Mouse (Mus musculus): ENCODE measurements around the gene Fndc3b. TPM values are rescaled to one million over a fixed set of nuclear protein-coding genes. Genes with fewer than 3 reads are reported as not detected.
"Not testable (repeated sequence)": the region's sequence is repeated elsewhere in the genome, so short reads cannot be mapped to it uniquely, and the experiment has no call there.

The Fndc3b gene
- polyA plus RNA-seq, 1 experiment: 14.2 TPM

- no peak for TF ChIP-seq POLR2A (IDR thresholded peaks at IDR 0.05; ENCODE audit: low read depth, low read length)
- TF ChIP-seq CTCF (conservative IDR thresholded peaks at IDR 0.05; ENCODE audit: insufficient read depth, insufficient read length, low read depth, low read length): no peak
- Histone ChIP-seq H3K4me3 (ENCODE audit: insufficient read depth, low read depth, low read length) (no peak overlapping the region), H3K27me3 (replicated peaks; ENCODE audit: control insufficient read depth, insufficient read depth, low read length) (no peaks in the 10 kb centered on the region), H3K27ac (ENCODE audit: insufficient read depth, low read depth, low read length) (no peak overlapping the region), H3K36me3 (ENCODE audit: control insufficient read depth, insufficient read depth, low read length) (no peaks in the 10 kb centered on the region), H3K4me1 (ENCODE audit: control insufficient read depth, insufficient read depth, low read length) (peaks cover 7% of the 10 kb centered on the region; the same call in 1 of the 2 replicates)
- WGBS: 96% methylated on average over 2 of the region's 2 CpGs
- DNase-seq: no peak
Observed at GRCm38 (mm10) chr3:27411286-27411685, 299.8 kb downstream of the Fndc3b start.

DNA sequence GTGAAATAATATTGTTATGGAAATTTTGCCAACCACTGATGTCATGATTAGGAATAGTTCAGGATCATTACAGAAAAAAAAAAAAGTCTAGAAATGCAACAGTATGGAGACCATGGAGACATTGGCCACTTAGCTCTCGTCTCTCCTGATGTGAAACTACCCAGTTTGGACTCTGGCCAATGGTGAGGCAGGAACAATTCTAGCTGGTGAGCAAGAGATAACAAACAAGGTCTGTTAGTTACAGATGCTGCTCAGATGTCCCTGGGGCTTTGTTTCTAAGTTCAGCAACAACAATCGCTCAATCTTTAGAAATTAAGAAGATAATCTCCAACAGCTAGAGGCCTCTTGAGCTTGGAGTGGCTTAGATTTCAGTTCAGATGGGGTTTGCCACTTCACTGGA, 302.5 kb downstream of the Fndc3b start:
- H3K36me3 ChIP-seq (ENCODE audit: control insufficient read depth, insufficient read depth, low read length): no peaks in the 10 kb centered on the region
- no peak overlapping the region for H3K4me3 ChIP-seq (ENCODE audit: insufficient read depth, low read depth, low read length)
- DNase-seq: no peak
- TF ChIP-seq POLR2A (IDR thresholded peaks at IDR 0.05; ENCODE audit: low read depth, low read length): no peak
- no peak for TF ChIP-seq CTCF (conservative IDR thresholded peaks at IDR 0.05; ENCODE audit: insufficient read depth, insufficient read length, low read depth, low read length)
- H3K27me3 ChIP-seq (replicated peaks; ENCODE audit: control insufficient read depth, insufficient read depth, low read length): no peaks in the 10 kb centered on the region
- H3K27ac ChIP-seq (ENCODE audit: insufficient read depth, low read depth, low read length): no peak overlapping the region
- H3K4me1 ChIP-seq (ENCODE audit: control insufficient read depth, insufficient read depth, low read length): peaks cover 7% of the 10 kb centered on the region; the same call in 1 of the 2 replicates
- 70% methylated on average over 2 of the region's 2 CpGs for WGBS

DNA sequence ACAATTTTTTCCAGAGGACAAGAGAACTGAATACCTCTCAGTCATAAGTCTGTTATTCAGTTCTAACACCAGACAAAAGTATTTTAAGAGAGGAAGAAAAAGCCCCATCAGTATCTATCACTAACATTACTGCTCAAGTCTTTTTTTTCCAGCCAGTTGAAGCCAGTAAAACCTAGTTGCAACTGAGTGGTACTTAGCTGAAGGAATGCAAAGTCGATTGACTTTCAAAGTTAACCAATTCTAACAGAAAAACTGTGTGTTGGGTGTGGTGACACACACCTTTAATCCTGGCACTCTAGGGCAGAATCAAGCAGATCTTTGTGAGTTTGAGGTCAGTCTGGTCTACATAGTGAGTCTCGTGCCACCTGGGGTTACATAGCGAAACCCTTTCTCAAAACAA, 304.7 kb downstream of the Fndc3b start:
- no peak overlapping the region for H3K27ac ChIP-seq (ENCODE audit: insufficient read depth, low read depth, low read length)

GRCm38 (mm10) chr3:27400996-27401395, 310.1 kb downstream of the Fndc3b start:
- peak; percentile 63 for DNase-seq
- H3K4me1 ChIP-seq (ENCODE audit: control insufficient read depth, insufficient read depth, low read length); H3K36me3 ChIP-seq (ENCODE audit: control insufficient read depth, insufficient read depth, low read length); H3K4me3 ChIP-seq (ENCODE audit: insufficient read depth, low read depth, low read length); H3K27me3 ChIP-seq (replicated peaks; ENCODE audit: control insufficient read depth, insufficient read depth, low read length); H3K27ac ChIP-seq (ENCODE audit: insufficient read depth, low read depth, low read length): not testable (repeated sequence)
- 82% methylated on average over 3 of the region's 3 CpGs for WGBS

More for the DNA sequence above, 304.7 kb downstream of the Fndc3b start:
- DNase-seq: no peak
- H3K27me3 ChIP-seq (replicated peaks; ENCODE audit: control insufficient read depth, insufficient read depth, low read length): no peaks in the 10 kb centered on the region
- H3K4me3 ChIP-seq (ENCODE audit: insufficient read depth, low read depth, low read length): no peak overlapping the region
- H3K36me3 ChIP-seq (ENCODE audit: control insufficient read depth, insufficient read depth, low read length): no peaks in the 10 kb centered on the region
- 73% methylated on average over 3 of the region's 3 CpGs for WGBS
- TF ChIP-seq CTCF (conservative IDR thresholded peaks at IDR 0.05; ENCODE audit: insufficient read depth, insufficient read length, low read depth, low read length) (no peak), POLR2A (IDR thresholded peaks at IDR 0.05; ENCODE audit: low read depth, low read length) (no peak)
- peaks cover 7% of the 10 kb centered on the region; the same call in 1 of the 2 replicates for H3K4me1 ChIP-seq (ENCODE audit: control insufficient read depth, insufficient read depth, low read length)

DNA sequence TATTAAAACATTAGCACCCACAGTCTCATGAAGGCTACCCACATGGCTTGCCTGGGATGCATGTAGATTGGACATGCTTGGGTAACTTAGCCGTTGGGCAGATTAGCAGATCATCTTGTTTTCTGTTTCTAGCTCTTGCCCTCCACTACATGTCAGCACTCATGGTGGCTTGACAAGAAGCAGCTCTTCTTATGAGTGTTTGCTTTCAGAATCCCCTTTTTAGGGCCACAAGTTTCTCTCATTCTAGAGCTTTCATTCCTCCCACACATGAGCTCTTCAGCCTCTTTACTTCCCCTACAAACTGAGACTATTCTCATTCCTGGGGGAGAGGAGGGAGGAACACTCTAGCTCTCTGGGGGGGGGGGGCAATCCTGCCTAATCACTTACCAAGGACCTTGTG, 321.2 kb downstream of the Fndc3b start:
- Histone ChIP-seq H3K36me3 (ENCODE audit: control insufficient read depth, insufficient read depth, low read length) (no peaks in the 10 kb centered on the region), H3K4me1 (ENCODE audit: control insufficient read depth, insufficient read depth, low read length) (no peaks in the 10 kb centered on the region), H3K27me3 (replicated peaks; ENCODE audit: control insufficient read depth, insufficient read depth, low read length) (no peaks in the 10 kb centered on the region; the same call in 1 of the 2 replicates), H3K27ac (ENCODE audit: insufficient read depth, low read depth, low read length) (no peak overlapping the region), H3K4me3 (ENCODE audit: insufficient read depth, low read depth, low read length) (no peak overlapping the region)
- WGBS: 28% methylated on average over 1 of the region's 1 CpGs
- no peak for DNase-seq
- no peak for TF ChIP-seq POLR2A (IDR thresholded peaks at IDR 0.05; ENCODE audit: low read depth, low read length)
- TF ChIP-seq CTCF (conservative IDR thresholded peaks at IDR 0.05; ENCODE audit: insufficient read depth, insufficient read length, low read depth, low read length): no peak

GRCm38 (mm10) chr3:27384836-27385235, 326.3 kb downstream of the Fndc3b start:
- Histone ChIP-seq H3K27me3 (replicated peaks; ENCODE audit: control insufficient read depth, insufficient read depth, low read length) (no peaks in the 10 kb centered on the region; the same call in 1 of the 2 replicates), H3K4me3 (ENCODE audit: insufficient read depth, low read depth, low read length) (no peak overlapping the region), H3K4me1 (ENCODE audit: control insufficient read depth, insufficient read depth, low read length) (no peaks in the 10 kb centered on the region), H3K36me3 (ENCODE audit: control insufficient read depth, insufficient read depth, low read length) (no peaks in the 10 kb centered on the region), H3K27ac (ENCODE audit: insufficient read depth, low read depth, low read length) (no peak overlapping the region)
- peak; percentile 24 for DNase-seq
- TF ChIP-seq CTCF (conservative IDR thresholded peaks at IDR 0.05; ENCODE audit: insufficient read depth, insufficient read length, low read depth, low read length): peak; percentile 36; the same call in 1 of the 2 replicates
- no peak for TF ChIP-seq POLR2A (IDR thresholded peaks at IDR 0.05; ENCODE audit: low read depth, low read length)
- 49% methylated on average over 3 of the region's 3 CpGs for WGBS

- no peak for DNase-seq
- Histone ChIP-seq H3K4me3 (ENCODE audit: insufficient read depth, low read depth, low read length) (no peak overlapping the region), H3K27me3 (replicated peaks; ENCODE audit: control insufficient read depth, insufficient read depth, low read length) (no peaks in the 10 kb centered on the region), H3K36me3 (ENCODE audit: control insufficient read depth, insufficient read depth, low read length) (no peaks in the 10 kb centered on the region), H3K27ac (ENCODE audit: insufficient read depth, low read depth, low read length) (no peak overlapping the region), H3K4me1 (ENCODE audit: control insufficient read depth, insufficient read depth, low read length) (no peaks in the 10 kb centered on the region)
- no peak for TF ChIP-seq POLR2A (IDR thresholded peaks at IDR 0.05; ENCODE audit: low read depth, low read length)
- no peak for TF ChIP-seq CTCF (conservative IDR thresholded peaks at IDR 0.05; ENCODE audit: insufficient read depth, insufficient read length, low read depth, low read length)
- 76% methylated on average over 4 of the region's 4 CpGs for WGBS
Observed at GRCm38 (mm10) chr3:27377935-27378334, 333.2 kb downstream of the Fndc3b start.

GRCm38 (mm10) chr3:27374396-27374795, 336.7 kb downstream of the Fndc3b start:
- Histone ChIP-seq H3K4me1 (ENCODE audit: control insufficient read depth, insufficient read depth, low read length) (no peaks in the 10 kb centered on the region), H3K27ac (ENCODE audit: insufficient read depth, low read depth, low read length) (no peak overlapping the region), H3K36me3 (ENCODE audit: control insufficient read depth, insufficient read depth, low read length) (no peaks in the 10 kb centered on the region), H3K4me3 (ENCODE audit: insufficient read depth, low read depth, low read length) (no peak overlapping the region), H3K27me3 (replicated peaks; ENCODE audit: control insufficient read depth, insufficient read depth, low read length) (no peaks in the 10 kb centered on the region; the same call in 1 of the 2 replicates)
- WGBS: 23% methylated on average over 9 of the region's 9 CpGs
- TF ChIP-seq POLR2A (IDR thresholded peaks at IDR 0.05; ENCODE audit: low read depth, low read length) (no peak), CTCF (conservative IDR thresholded peaks at IDR 0.05; ENCODE audit: insufficient read depth, insufficient read length, low read depth, low read length) (no peak)
- no peak for DNase-seq

All from kidney, adult 2 months (tissue).